Mouse (Mus musculus) lung, postnatal 0 days (tissue): ENCODE measurements around the gene Gsto2.

Source experiments
- CTCF ChIP-seq: IDR thresholded peaks from 2 replicates; pipeline ENCODE4 v1.5.1; 2016; ENCODE audit warnings: antibody characterized with exemption, mild to moderate bottlenecking
- EP300 ChIP-seq: IDR thresholded peaks from 2 replicates; pipeline ENCODE4 v1.6.1; 2016; ENCODE audit warnings: antibody characterized with exemption, mild to moderate bottlenecking, control low read depth

DNA sequence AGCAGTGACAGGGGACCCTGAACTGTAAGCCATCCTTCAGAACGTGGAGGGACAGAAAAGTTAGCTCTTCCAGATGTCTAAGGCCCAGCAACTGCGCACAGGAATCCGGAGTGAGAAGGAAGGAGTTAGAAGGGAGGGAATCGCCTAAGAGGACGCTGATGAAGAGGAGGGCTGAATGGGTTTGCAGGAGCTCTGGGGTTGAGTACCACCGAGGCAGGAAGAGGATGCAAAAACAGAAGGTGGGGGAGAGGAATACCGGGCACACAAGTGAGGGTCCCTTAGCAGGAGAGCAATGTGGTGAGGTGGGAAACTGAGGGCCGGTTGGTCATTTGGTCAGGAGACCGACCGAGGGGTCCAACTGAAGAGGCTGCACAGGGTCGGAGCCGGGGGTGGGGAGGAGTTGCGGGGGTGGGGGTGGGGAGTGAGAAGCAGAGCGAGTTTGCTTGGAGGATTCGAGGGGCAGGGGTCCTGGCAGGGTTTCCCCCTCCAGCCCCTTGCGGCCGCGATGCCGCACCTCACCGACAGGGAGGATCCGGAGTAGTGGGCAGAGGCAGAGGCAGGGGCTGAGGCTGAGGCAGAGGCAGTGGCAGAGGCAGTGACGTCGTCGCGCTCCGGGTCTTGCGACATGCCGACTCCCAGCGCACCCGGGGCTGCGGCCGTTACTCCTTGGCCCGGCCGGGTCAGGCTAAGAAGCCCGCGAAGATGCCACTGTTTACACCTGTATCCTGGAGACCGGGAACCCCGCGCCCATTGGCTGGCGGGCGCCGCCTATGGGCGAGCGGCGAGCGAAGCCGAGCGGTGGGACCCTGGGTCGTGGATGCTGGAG, 28.4 kb upstream of the Gsto2 start:
- peak; percentile 46 for TF ChIP-seq CTCF
- TF ChIP-seq EP300 = no peak
